Mouse (Mus musculus) neural tube, embryonic 12.5 days (tissue): ENCODE measurements around the gene Ring1. TPM values are rescaled to one million over a fixed set of nuclear protein-coding genes. Genes with fewer than 3 reads are reported as not detected.

Experiments
- ATAC-seq: fragments of 200-750 bp; cut with Nextera tagmentation; 2 replicates; pipeline ENCODE4 v1.8.0; 2017; ENCODE audit warnings: low read depth, mild to moderate bottlenecking, moderate TSS enrichment, moderate library complexity; ENCODE audit not compliant: low FRiP score
- H3K27ac ChIP-seq: fragments of 300-500 bp; sonication (generic); 2 replicates; pipeline ENCODE4 v1.5.1; 2016
- H3K27me3 ChIP-seq: fragments of 300-500 bp; sonication (generic); replicated peaks from 2 replicates; pipeline ENCODE4 v1.6.1; 2016; ENCODE audit warnings: mild to moderate bottlenecking
- H3K36me3 ChIP-seq: fragments of 300-500 bp; sonication (generic); 2 replicates; pipeline ENCODE4 v1.6.1; 2016; ENCODE audit warnings: mild to moderate bottlenecking
- H3K4me1 ChIP-seq: fragments of 300-500 bp; sonication (generic); 2 replicates; pipeline ENCODE4 v1.6.1; 2016
- H3K4me2 ChIP-seq: fragments of 300-500 bp; sonication (generic); replicated peaks from 2 replicates; pipeline ENCODE4 v1.6.1; 2016; ENCODE audit warnings: mild to moderate bottlenecking
- H3K4me3 ChIP-seq: fragments of 300-500 bp; sonication (generic); 2 replicates; pipeline ENCODE4 v1.5.1; 2016
- H3K9ac ChIP-seq: fragments of 300-500 bp; sonication (generic); 2 replicates; pipeline ENCODE4 v1.6.1; 2016; ENCODE audit warnings: mild to moderate bottlenecking
- H3K9me3 ChIP-seq: fragments of 300-500 bp; sonication (generic); 2 replicates; pipeline ENCODE4 v1.6.1; 2016; ENCODE audit warnings: mild to moderate bottlenecking
- WGBS: fragments of 180-500 bp; shearing (Covaris S2); methylation state at CpG from one replicate; pipeline ENCODE4 v1.1.7; 2016; 5-methylcytosine and 5-hydroxymethylcytosine counted together
- polyA plus RNA-seq: library from polyadenylated mRNA; unstranded; fragments of >200 nt; fragmentation: Nextera tagmentation; extraction: Ambion mirVana; gene quantifications from 2 replicates; pipeline ENCODE4 v1.2.1, GENCODE M21; 2016

The Ring1 gene
- polyA plus RNA-seq, 1 experiment from 2014 or later: 30.7 TPM

- peak overlapping the region; percentile 98 for H3K4me2 ChIP-seq
- H3K27ac ChIP-seq: peak overlapping the region; percentile 84
- no peaks in the 10 kb centered on the region for H3K9me3 ChIP-seq
- peaks cover 32% of the 10 kb centered on the region for H3K36me3 ChIP-seq
- H3K4me1 ChIP-seq: peaks cover 67% of the 10 kb centered on the region
- H3K9ac ChIP-seq: peak overlapping the region; percentile 96
- H3K27me3 ChIP-seq: no peaks in the 10 kb centered on the region
- no peak for ATAC-seq
- 3% methylated on average over 36 of the region's 36 CpGs for WGBS
- H3K4me3 ChIP-seq: peak overlapping the region; percentile 61
Measured at GRCm38 (mm10) chr17:34026917-34027655, 2.6 kb upstream of the Ring1 start.

DNA sequence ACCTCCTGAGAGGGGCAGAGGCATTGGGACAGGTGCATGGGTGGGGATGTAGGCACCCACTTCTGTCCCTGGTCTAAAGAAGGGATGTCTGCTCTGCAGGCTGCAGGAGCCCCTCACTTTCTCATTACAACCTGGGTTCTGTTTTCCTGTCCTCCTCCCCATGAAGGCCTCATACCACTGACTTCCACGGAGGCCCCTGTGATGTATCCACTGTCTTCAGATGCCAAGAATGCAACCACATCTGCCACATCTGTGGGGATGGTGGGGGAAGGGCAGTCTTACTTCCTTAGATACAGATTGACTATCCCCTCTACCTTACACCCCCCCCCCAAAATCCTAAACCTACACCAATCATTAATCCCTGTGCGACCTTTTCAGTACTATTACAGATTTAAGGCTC lies 1.7 kb upstream of the Ring1 start:
- Histone ChIP-seq H3K9ac (peak overlapping the region; percentile 96), H3K4me1 (peaks cover 67% of the 10 kb centered on the region), H3K36me3 (peaks cover 41% of the 10 kb centered on the region), H3K27me3 (no peaks in the 10 kb centered on the region), H3K4me2 (peak overlapping the region; percentile 98), H3K9me3 (no peaks in the 10 kb centered on the region), H3K27ac (peak overlapping the region; percentile 95; the same call in 1 of the 2 replicates), H3K4me3 (peak overlapping the region; percentile 11; the same call in 1 of the 2 replicates)
- no peak for ATAC-seq
- 24% methylated on average over 2 of the region's 2 CpGs for WGBS

- peak overlapping the region; percentile 90 for H3K4me3 ChIP-seq
- 2% methylated on average over 7 of the region's 7 CpGs for WGBS
- ATAC-seq: peak; percentile 41
- peak overlapping the region; percentile 98 for H3K4me2 ChIP-seq
- H3K36me3 ChIP-seq: peaks cover 45% of the 10 kb centered on the region
- peak overlapping the region; percentile 96 for H3K9ac ChIP-seq
- peaks cover 2% of the 10 kb centered on the region; the same call in 1 of the 2 replicates for H3K9me3 ChIP-seq
- no peaks in the 10 kb centered on the region for H3K27me3 ChIP-seq
- H3K4me1 ChIP-seq: peaks cover 66% of the 10 kb centered on the region
- peak overlapping the region; percentile 95; the same call in 1 of the 2 replicates for H3K27ac ChIP-seq
Measured at GRCm38 (mm10) chr17:34025756-34026151, 1.3 kb upstream of the Ring1 start.

DNA sequence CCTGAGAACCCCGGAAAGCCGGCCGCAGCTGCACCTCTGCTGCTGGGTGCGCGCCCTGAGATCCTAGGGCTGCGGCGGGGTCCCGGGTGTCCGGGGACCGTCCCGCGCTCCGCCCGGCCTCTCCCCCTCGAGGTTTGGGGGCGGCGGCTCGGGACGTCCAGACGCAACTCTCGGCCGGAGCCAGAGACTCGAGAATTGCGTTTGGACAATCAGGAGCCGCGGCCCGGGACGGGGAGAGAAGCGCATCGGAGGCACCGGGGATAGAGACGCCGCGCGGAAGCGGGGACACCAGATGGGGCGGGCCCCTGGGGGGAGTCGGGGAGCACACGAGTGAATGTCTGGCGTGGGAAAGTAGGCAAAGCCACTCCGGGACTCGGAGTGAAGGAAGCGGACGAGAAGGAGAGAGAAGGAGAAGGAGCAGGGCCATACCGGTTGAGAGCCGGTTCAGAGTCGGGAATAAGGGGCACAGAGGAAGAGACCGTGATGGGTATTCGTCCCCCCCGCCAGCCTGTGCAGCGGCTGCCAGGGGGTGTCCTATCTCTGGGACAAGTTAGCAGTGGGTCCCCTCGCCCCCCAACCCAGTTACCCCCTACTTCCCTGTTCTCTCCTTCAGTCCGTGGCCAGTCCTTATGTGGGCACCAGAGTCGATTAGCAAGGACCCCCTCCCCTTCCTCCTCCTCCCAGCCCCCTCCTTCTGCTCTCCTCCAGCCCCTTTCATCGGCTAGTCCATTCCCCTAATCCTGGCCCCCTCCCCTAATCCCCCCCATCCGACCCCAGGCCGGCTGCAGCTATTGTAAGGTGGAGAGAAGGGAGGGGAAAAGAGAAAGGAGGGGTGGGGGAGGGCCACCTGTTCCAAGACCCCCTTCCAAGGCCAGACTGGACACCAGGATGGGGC lies 628 bp upstream of the Ring1 start:
- under 1% methylated on average over 57 of the region's 57 CpGs for WGBS
- Histone ChIP-seq H3K4me3 (peak overlapping the region; percentile 90), H3K9ac (peak overlapping the region; percentile 96), H3K36me3 (peaks cover 49% of the 10 kb centered on the region), H3K27ac (peak overlapping the region; percentile 95), H3K4me2 (peak overlapping the region; percentile 98), H3K27me3 (no peaks in the 10 kb centered on the region), H3K9me3 (peaks cover 5% of the 10 kb centered on the region; the same call in 1 of the 2 replicates), H3K4me1 (peaks cover 60% of the 10 kb centered on the region)
- ATAC-seq: peak; percentile 31

DNA sequence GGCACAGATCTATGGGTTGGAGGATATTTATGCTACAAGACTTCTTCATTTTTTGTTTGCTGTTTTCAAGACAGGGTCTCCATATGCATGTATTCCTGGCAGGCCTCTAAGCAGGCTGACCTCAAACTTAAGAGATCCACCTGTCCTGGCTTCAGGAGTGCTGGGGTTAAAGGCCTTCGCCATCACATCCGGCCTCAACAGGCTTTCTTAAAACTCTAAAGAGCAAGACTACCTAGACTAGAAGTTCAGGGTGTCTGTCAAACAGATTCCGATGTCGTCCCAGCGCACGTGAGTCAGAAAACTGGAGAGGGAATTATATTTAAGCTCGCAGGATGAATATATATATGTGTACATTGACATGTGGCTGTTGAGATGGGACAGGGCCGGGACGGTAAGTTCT lies 802 bp downstream of the Ring1 start:
- peak overlapping the region; percentile 96; the same call in 1 of the 2 replicates for H3K9ac ChIP-seq
- H3K9me3 ChIP-seq: peaks cover 5% of the 10 kb centered on the region; the same call in 1 of the 2 replicates
- H3K27me3 ChIP-seq: no peaks in the 10 kb centered on the region
- peak overlapping the region; percentile 90 for H3K4me3 ChIP-seq
- 72% methylated on average over 9 of the region's 9 CpGs for WGBS
- ATAC-seq: no peak
- peak overlapping the region; percentile 95; the same call in 1 of the 2 replicates for H3K27ac ChIP-seq
- H3K36me3 ChIP-seq: peaks cover 37% of the 10 kb centered on the region
- H3K4me2 ChIP-seq: peak overlapping the region; percentile 98
- peaks cover 46% of the 10 kb centered on the region for H3K4me1 ChIP-seq

GRCm38 (mm10) chr17:34022987-34023386 lies 1.5 kb downstream of the Ring1 start:
- peaks cover 39% of the 10 kb centered on the region for H3K4me1 ChIP-seq
- WGBS: 94% methylated on average over 20 of the region's 20 CpGs
- no peak overlapping the region for H3K27ac ChIP-seq
- no peak overlapping the region for H3K4me3 ChIP-seq
- H3K4me2 ChIP-seq: no peak overlapping the region; the same call in 1 of the 2 replicates
- H3K36me3 ChIP-seq: peaks cover 32% of the 10 kb centered on the region
- H3K27me3 ChIP-seq: no peaks in the 10 kb centered on the region
- no peak overlapping the region for H3K9ac ChIP-seq
- H3K9me3 ChIP-seq: peaks cover 5% of the 10 kb centered on the region; the same call in 1 of the 2 replicates
- no peak for ATAC-seq

- Histone ChIP-seq H3K9me3 (peaks cover 5% of the 10 kb centered on the region; the same call in 1 of the 2 replicates), H3K9ac (no peak overlapping the region), H3K4me2 (0 out of 2 replicates have a peak overlapping the region, but pooled peaks have one; percentile 6), H3K27ac (no peak overlapping the region), H3K36me3 (peaks cover 32% of the 10 kb centered on the region), H3K4me1 (peaks cover 34% of the 10 kb centered on the region), H3K4me3 (no peak overlapping the region), H3K27me3 (no peaks in the 10 kb centered on the region)
- no peak for ATAC-seq
- 96% methylated on average over 14 of the region's 14 CpGs for WGBS
Measured at GRCm38 (mm10) chr17:34022414-34022783, 2.1 kb downstream of the Ring1 start.

- Histone ChIP-seq H3K4me3 (no peak overlapping the region), H3K27me3 (no peaks in the 10 kb centered on the region), H3K9ac (no peak overlapping the region), H3K4me1 (peaks cover 28% of the 10 kb centered on the region), H3K4me2 (no peak overlapping the region), H3K27ac (no peak overlapping the region), H3K9me3 (peaks cover 5% of the 10 kb centered on the region; the same call in 1 of the 2 replicates), H3K36me3 (peaks cover 32% of the 10 kb centered on the region)
- 95% methylated on average over 23 of the region's 23 CpGs for WGBS
- no peak for ATAC-seq
Measured at GRCm38 (mm10) chr17:34021539-34022413, 2.7 kb downstream of the Ring1 start.

DNA sequence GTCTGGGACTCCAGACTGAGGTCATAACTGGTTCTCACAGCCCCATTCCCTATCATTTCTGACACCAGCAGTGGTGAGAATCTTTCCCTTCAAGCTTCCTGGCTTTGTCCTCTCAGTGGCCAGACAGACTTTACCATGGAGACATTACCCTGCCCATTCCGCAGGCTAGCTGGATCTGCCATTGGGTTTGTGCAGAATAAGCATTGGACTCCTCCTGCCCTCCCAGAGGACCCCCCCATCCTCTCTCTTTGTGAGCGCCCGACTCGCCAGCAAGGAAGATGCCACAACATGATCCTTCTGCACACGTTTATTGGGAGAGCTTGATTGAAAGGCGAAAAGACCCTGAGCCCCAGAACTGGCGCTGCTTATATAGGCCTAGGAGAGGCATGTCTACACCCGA lies 11.0 kb downstream of the Ring1 start:
- H3K27me3 ChIP-seq: no peaks in the 10 kb centered on the region
- H3K4me3 ChIP-seq: no peak overlapping the region
- 91% methylated on average over 8 of the region's 8 CpGs for WGBS
- H3K27ac ChIP-seq: no peak overlapping the region
- H3K4me1 ChIP-seq: no peaks in the 10 kb centered on the region
- no peak overlapping the region for H3K4me2 ChIP-seq
- peaks cover 9% of the 10 kb centered on the region for H3K36me3 ChIP-seq
- no peak overlapping the region for H3K9ac ChIP-seq
- no peaks in the 10 kb centered on the region for H3K9me3 ChIP-seq
- ATAC-seq: no peak

- Histone ChIP-seq H3K9ac (no peak overlapping the region), H3K4me1 (no peaks in the 10 kb centered on the region), H3K4me2 (no peak overlapping the region), H3K9me3 (no peaks in the 10 kb centered on the region), H3K4me3 (no peak overlapping the region), H3K36me3 (peaks cover 9% of the 10 kb centered on the region), H3K27me3 (no peaks in the 10 kb centered on the region), H3K27ac (no peak overlapping the region)
- WGBS: 79% methylated on average over 5 of the region's 5 CpGs
- ATAC-seq: no peak
Measured at GRCm38 (mm10) chr17:34010156-34010555, 14.3 kb downstream of the Ring1 start.

GRCm38 (mm10) chr17:34006570-34006969 lies 17.9 kb downstream of the Ring1 start:
- H3K4me1 ChIP-seq: no peaks in the 10 kb centered on the region
- WGBS: 48% methylated on average over 2 of the region's 2 CpGs
- no peak overlapping the region for H3K4me2 ChIP-seq
- ATAC-seq: no peak
- H3K9ac ChIP-seq: no peak overlapping the region
- H3K9me3 ChIP-seq: no peaks in the 10 kb centered on the region
- no peaks in the 10 kb centered on the region for H3K36me3 ChIP-seq
- no peak overlapping the region for H3K27ac ChIP-seq
- H3K27me3 ChIP-seq: peaks cover under 1% of the 10 kb centered on the region; the same call in 1 of the 2 replicates
- H3K4me3 ChIP-seq: no peak overlapping the region
